Mouse (Mus musculus): ENCODE measurements around the gene Cdk18. TPM values are rescaled to one million over a fixed set of nuclear protein-coding genes. Genes with fewer than 3 reads are reported as not detected.

Cdk18 gene
- polyA plus RNA-seq, 1 experiment from 2014 or later, result 2.2 TPM

DNA sequence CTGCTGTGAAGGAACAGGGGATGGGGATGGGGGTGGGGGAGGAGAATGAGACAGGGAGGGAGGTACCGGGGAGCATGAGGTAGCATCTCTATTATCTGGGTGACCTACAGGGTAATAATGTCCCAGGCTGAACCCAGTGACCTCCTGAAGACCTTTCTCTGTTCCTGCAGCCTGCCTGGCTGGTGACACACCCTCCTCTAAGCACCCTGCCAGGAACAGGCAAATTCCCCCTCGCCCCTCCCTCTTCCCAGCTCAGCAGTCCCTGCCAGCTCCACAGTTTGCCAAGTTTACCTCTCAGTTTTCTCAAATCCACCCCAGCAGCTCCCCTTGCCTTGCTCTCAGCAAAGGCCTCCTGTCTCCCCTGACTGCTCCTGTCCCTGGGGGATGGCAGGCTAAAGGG, 19.3 kb upstream of the Cdk18 start:
- no peak overlapping the region; the same call in 1 of the 2 replicates for H3K27ac ChIP-seq
- H3K4me1 ChIP-seq (replicated peaks), result peaks cover 43% of the 10 kb centered on the region
- no peak for DNase-seq (ENCODE audit: low spot score)

DNA sequence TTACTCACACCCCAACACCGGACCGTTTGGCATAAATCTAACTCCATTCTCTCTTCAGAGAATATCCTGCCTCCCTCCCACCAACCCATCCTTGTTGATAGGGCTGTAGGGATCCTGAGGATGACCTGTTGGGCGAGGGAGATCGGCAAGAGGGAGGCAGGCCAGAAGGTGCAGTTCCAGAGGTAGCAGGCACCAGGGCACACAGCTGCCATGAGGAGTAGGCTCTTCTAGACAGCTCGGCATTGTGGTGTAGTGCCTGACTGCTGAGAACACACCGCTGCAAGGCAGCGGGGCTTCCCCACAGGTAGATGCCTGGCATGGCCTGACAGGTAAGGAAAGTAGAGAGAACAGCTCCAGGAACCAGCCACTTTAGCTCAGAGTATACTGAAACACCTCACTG, 18.3 kb upstream of the Cdk18 start:
- Histone ChIP-seq H3K4me1 (replicated peaks) (peaks cover 51% of the 10 kb centered on the region), H3K36me3 (no peaks in the 10 kb centered on the region), H3K9me3 (no peaks in the 10 kb centered on the region), H3K27ac (peak overlapping the region; percentile 56; the same call in 1 of the 2 replicates), H3K4me3 (peak overlapping the region; percentile 30), H3K27me3 (ENCODE audit: insufficient read depth, poor library complexity, severe bottlenecking) (peaks cover 53% of the 10 kb centered on the region)
- WGBS, result 20% methylated on average over 7 of the region's 7 CpGs
- DNase-seq (ENCODE audit: low spot score), result no peak

More for the DNA sequence above, 19.3 kb upstream of the Cdk18 start:
- 7% methylated on average over 2 of the region's 2 CpGs for WGBS
- Histone ChIP-seq H3K9me3 (no peaks in the 10 kb centered on the region), H3K27me3 (ENCODE audit: insufficient read depth, poor library complexity, severe bottlenecking) (peaks cover 55% of the 10 kb centered on the region), H3K36me3 (no peaks in the 10 kb centered on the region), H3K4me3 (no peak overlapping the region)

DNA sequence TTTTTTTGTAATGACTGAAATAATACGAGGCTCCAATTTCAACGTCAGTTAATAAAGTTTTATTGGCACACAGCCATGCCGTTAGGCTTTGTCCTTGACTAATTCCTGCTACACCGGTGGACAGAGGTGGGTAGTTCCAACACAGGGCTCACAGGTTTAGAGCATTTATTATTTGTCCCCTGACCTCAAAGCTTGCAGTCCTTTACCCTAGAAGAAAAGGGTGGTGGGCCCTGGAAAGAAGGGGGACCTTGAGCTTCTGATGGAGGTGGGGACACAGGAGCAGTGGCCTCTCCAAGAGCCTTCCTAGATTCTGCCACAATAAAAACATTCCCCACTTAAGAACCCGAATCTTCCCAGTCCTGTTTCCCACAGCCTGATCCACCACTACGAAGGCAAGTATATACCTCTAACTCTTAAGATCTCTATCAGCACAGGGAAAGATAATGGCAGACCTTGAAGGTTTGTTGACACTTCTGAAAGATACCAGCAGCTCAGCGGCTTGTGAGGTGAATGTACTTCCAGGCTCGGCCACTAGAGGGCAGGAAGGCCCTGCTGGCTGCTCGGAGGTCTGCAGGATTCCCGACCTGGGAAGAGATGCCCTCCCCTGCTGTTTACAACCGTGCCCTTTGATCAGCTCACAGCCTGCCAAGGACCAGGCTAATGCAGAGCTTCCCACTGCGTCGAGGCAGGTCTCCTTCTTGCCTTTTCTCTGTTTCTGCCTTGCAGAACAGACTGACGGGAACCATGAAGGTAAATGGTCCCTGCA, 17.7 kb upstream of the Cdk18 start:
- 25% methylated on average over 14 of the region's 14 CpGs for WGBS
- Histone ChIP-seq H3K27ac (peak overlapping the region; percentile 56; the same call in 1 of the 2 replicates), H3K4me1 (replicated peaks) (peaks cover 51% of the 10 kb centered on the region), H3K36me3 (no peaks in the 10 kb centered on the region), H3K27me3 (ENCODE audit: insufficient read depth, poor library complexity, severe bottlenecking) (peaks cover 55% of the 10 kb centered on the region), H3K4me3 (peak overlapping the region; percentile 30), H3K9me3 (no peaks in the 10 kb centered on the region)
- peak; percentile 88 for DNase-seq (ENCODE audit: low spot score)

DNA sequence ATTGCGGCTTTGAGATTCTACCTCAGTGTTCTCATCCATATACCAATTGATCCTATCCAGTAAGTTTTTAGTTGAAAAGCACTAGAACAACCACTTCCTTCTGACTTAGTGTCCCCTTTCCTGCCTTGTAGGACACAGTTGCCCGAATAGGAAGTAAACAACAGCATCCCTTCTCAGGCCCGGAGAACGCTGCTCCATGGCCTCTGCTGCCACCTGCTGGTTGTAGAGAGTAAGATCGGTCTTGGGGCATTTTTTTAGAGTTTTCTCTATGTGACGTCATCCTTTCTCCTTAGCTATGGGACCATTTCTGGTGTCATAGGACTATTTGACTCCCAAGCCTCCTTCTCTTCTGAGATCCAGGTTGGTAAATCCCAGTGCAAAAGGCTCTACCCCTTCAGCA, 16.3 kb upstream of the Cdk18 start:
- Histone ChIP-seq H3K9me3 (no peaks in the 10 kb centered on the region), H3K27me3 (ENCODE audit: insufficient read depth, poor library complexity, severe bottlenecking) (peaks cover 41% of the 10 kb centered on the region), H3K4me1 (replicated peaks) (peaks cover 48% of the 10 kb centered on the region), H3K36me3 (no peaks in the 10 kb centered on the region), H3K4me3 (no peak overlapping the region), H3K27ac (no peak overlapping the region)
- WGBS, result 12% methylated on average over 6 of the region's 6 CpGs
- peak; percentile 80 for DNase-seq (ENCODE audit: low spot score)

DNA sequence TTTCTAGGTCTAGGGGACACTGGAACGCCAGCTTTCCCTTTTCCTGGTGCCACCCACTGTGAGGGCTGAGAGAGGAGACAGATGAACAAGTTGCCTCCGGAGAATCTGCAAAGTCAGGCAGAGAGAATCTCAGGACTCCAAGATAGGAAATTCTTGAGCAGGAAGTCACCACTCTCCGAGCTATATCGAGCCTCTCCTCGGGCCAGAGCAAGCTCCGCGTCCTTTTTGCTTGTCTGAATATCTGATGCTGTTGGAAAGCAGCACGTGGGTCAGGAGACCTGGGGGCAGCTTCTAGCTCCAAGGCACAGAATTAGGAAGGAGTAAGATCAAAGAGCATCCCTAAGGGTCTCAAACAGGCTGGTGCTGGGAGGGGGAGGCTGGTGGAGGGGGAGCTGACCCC, 14.2 kb upstream of the Cdk18 start:
- Histone ChIP-seq H3K36me3 (no peaks in the 10 kb centered on the region), H3K9me3 (no peaks in the 10 kb centered on the region), H3K27me3 (ENCODE audit: insufficient read depth, poor library complexity, severe bottlenecking) (peaks cover 29% of the 10 kb centered on the region), H3K4me3 (no peak overlapping the region), H3K4me1 (replicated peaks) (peaks cover 37% of the 10 kb centered on the region), H3K27ac (no peak overlapping the region)
- 9% methylated on average over 8 of the region's 8 CpGs for WGBS
- DNase-seq (ENCODE audit: low spot score), result no peak

DNA sequence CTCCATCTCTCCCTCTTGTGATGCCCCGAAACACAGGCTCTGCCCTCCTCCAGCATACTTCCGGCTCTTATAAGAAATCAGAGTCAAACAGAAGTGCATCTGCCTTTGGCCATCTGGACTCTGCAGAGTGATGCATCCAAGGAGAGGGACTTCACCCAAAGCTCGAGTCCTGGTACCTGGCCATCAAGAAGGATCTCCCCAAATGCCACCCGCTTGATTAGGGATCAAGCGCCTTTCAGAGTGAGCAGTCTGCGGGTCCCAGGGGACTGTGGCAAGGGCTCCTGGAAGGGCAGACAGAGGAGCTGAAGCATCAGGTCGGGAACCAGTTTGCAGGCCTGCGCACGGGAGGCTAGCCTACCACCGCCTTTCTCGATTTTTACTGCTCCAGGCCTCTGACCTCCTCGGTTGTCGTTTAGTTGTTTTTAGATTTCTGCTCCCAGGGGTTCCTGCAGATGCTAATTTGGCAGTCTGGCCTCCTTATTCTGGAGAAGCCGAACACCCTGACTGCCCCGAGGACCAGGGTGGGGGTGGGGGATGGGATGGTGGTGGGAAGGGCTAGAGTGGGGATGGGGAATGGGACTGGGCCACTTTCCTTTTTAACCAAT, 13.7 kb upstream of the Cdk18 start:
- Histone ChIP-seq H3K4me1 (replicated peaks) (peaks cover 32% of the 10 kb centered on the region), H3K27ac (no peak overlapping the region), H3K27me3 (ENCODE audit: insufficient read depth, poor library complexity, severe bottlenecking) (peaks cover 24% of the 10 kb centered on the region), H3K4me3 (no peak overlapping the region), H3K9me3 (no peaks in the 10 kb centered on the region), H3K36me3 (no peaks in the 10 kb centered on the region)
- WGBS, result 25% methylated on average over 15 of the region's 15 CpGs
- no peak for DNase-seq (ENCODE audit: low spot score)

DNA sequence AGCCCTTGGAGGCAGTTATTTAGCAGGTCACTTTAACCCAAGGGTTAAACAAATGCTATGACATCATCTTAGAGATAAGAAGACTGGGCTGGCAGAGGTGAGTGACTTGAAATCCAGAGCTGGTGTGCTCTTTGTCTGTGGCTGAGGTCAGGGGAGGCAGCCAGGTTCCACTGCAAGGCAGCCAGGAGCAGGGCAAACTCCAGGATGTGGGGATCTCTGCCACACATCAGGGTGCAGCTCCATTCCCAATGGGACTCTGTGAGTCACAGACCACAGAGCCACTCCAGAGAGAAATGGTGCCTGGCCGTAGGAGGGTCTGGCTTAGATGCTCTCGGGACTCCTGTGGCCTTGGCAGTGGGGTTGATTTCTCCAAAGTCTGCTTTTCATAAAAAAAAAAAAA, 12.4 kb upstream of the Cdk18 start:
- WGBS, result 71% methylated on average over 2 of the region's 2 CpGs

DNA sequence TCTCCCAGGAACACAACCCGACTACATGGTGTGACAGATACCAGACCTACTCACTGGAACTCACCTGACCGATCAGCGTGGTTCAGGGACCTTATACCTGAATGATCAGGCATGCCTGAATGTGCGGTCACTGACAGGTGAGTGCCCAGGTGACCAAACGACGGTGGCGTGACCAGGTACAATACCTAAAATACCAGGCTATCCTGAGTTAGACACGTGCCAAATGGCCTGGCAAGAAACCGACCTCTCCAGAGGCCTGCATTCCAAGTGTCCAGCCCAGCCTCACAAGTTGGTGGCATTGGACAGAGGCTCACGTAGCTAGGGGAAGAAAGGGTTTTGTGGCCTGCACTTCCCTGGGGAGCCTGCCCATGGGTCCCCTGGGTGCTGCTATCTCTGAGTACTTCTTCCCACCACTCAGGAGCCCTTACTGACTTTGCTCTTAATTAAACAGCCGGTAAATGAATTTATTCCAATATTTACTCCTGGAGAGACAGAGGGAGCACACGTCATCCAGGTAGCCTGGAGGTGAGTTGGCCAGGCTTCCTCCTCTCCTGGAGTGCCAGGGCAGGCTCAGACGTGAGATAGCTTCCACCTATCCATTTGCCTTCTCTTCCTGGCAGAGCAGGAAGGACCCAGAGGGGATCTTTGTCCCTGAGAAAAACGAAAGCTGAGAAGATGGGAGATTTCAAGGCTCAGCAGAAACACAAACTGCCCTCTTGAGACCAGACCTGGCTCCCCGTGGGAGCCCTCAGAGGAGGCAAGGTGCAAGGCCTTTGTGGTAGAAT, 11.5 kb upstream of the Cdk18 start:
- Histone ChIP-seq H3K36me3 (no peaks in the 10 kb centered on the region), H3K9me3 (no peaks in the 10 kb centered on the region), H3K27me3 (ENCODE audit: insufficient read depth, poor library complexity, severe bottlenecking) (peaks cover 16% of the 10 kb centered on the region), H3K27ac (no peak overlapping the region), H3K4me3 (no peak overlapping the region), H3K4me1 (replicated peaks) (peaks cover 23% of the 10 kb centered on the region)
- DNase-seq (ENCODE audit: low spot score), result no peak
- WGBS, result 76% methylated on average over 15 of the region's 15 CpGs

More for the DNA sequence above, 12.4 kb upstream of the Cdk18 start:
- H3K27me3 ChIP-seq (ENCODE audit: insufficient read depth, poor library complexity, severe bottlenecking), result peaks cover 16% of the 10 kb centered on the region
- H3K9me3 ChIP-seq, result no peaks in the 10 kb centered on the region
- H3K4me1 ChIP-seq (replicated peaks), result peaks cover 23% of the 10 kb centered on the region
- no peak overlapping the region for H3K4me3 ChIP-seq
- H3K27ac ChIP-seq, result no peak overlapping the region
- no peak for DNase-seq (ENCODE audit: low spot score)
- H3K36me3 ChIP-seq, result no peaks in the 10 kb centered on the region

DNA sequence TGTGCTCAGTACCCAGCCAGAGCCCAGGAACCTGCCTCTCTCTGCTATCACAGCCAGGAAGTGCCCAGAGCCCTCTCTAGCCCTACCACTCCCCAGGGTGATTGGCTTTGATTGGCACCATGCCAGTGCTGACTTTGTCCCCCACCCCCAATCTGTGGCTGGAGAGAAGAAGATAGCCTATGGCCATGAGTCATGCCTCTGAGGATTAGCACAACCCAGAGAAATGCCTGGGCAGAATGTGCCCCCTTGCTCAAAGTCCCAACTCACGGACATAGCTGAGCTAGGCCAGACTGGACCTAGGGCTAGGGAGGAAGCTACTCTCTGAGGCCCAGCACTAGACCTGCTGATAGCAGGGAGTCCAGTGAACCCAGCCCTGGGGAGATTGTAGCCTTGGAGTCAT, 10.7 kb upstream of the Cdk18 start:
- H3K4me1 ChIP-seq (replicated peaks), result peaks cover 19% of the 10 kb centered on the region
- no peaks in the 10 kb centered on the region for H3K9me3 ChIP-seq
- DNase-seq (ENCODE audit: low spot score), result no peak
- H3K27ac ChIP-seq, result no peak overlapping the region
- no peaks in the 10 kb centered on the region for H3K36me3 ChIP-seq
- no peak overlapping the region for H3K4me3 ChIP-seq
- H3K27me3 ChIP-seq (ENCODE audit: insufficient read depth, poor library complexity, severe bottlenecking), result peaks cover 16% of the 10 kb centered on the region
- 36% methylated on average over 1 of the region's 1 CpGs for WGBS

DNA sequence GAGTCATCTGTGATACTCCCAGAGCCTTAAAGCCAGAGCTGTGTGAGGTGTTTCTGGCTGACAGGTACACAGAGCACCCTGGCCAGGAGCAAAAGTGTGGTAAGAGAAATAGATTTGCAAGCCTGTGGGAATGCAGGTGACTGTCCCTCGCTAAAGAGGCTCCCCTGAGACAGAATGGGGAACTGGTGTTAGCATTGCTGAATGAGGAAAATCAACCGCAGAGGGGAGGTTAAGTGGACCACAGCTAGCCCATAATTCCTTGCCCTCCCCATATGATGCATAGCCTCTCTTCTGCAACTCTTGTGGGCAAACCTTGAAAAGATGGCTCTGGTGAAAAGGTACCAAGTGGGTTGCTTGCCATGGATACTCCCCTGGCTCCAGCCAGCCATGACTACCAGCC, 9.9 kb upstream of the Cdk18 start:
- Histone ChIP-seq H3K9me3 (no peaks in the 10 kb centered on the region), H3K4me3 (no peak overlapping the region), H3K36me3 (no peaks in the 10 kb centered on the region), H3K4me1 (replicated peaks) (peaks cover 22% of the 10 kb centered on the region), H3K27me3 (ENCODE audit: insufficient read depth, poor library complexity, severe bottlenecking) (peaks cover 16% of the 10 kb centered on the region), H3K27ac (no peak overlapping the region)
- DNase-seq (ENCODE audit: low spot score), result no peak
- WGBS, result 68% methylated on average over 2 of the region's 2 CpGs

DNA sequence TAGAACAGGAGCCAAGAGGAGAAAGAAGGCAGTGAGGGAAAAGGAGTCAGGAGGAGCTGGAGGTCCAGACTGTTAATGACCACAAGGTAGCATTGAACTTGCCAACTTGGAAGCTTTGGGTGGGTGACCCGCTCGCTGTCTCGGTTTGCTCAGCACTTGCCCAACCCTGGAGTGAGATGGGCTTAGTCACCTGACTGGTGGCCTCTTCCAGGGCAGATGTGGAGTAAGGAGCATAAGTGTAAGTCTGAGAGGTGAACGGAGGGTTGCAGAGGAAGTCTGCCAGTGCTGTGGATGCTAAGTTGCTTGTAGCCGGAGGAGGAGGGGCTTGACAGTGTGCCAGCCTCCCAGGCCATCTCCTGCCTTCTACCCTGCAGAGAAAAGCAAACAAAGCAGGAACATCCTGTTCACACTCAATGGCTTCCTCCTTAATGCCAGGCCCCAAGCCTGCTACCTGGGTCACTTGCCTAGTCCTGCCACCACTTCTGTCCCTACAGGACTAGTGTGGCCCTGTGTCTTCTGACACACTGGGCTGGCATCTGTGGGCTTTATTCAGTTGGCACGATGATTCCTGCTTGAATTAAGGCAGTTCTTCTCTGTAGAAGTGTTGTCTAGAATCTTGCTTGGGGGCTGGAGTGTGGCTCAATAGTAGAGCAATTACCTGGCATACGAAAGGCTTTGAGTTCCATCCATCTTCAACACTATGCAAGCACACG, 6.6 kb upstream of the Cdk18 start:
- Histone ChIP-seq H3K27me3 (ENCODE audit: insufficient read depth, poor library complexity, severe bottlenecking) (peaks cover 14% of the 10 kb centered on the region; the same call in 1 of the 2 replicates), H3K4me1 (replicated peaks) (peaks cover 39% of the 10 kb centered on the region), H3K27ac (no peak overlapping the region), H3K4me3 (no peak overlapping the region), H3K36me3 (no peaks in the 10 kb centered on the region), H3K9me3 (no peaks in the 10 kb centered on the region)
- DNase-seq (ENCODE audit: low spot score), result no peak
- 89% methylated on average over 8 of the region's 8 CpGs for WGBS

DNA sequence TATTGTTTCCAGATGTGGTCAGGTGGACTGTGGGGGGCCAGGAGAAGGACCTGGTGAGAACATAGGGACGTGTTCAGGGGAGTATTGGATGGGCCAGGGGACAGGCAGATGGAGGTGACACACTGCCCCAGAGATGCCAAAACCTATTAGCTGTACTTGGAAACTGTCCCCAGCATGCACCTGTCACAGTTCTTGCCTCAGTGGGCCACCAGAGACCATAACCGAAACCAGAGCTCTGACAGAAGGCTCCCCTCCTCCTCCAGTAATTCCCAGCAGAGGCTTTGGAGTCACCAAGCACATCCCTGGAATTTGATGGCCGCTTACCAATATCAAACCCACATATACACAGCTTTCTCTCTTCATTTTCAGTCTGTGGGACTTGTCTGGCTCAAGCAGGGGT, 5.4 kb upstream of the Cdk18 start:
- Histone ChIP-seq H3K36me3 (no peaks in the 10 kb centered on the region), H3K27ac (no peak overlapping the region), H3K27me3 (ENCODE audit: insufficient read depth, poor library complexity, severe bottlenecking) (peaks cover 14% of the 10 kb centered on the region), H3K4me3 (no peak overlapping the region), H3K4me1 (replicated peaks) (peaks cover 43% of the 10 kb centered on the region), H3K9me3 (no peaks in the 10 kb centered on the region)
- no peak for DNase-seq (ENCODE audit: low spot score)
- 81% methylated on average over 3 of the region's 3 CpGs for WGBS
